Mouse (Mus musculus): Measurements from ENCODE around the gene Retreg1. TPM values are rescaled to one million over a fixed set of nuclear protein-coding genes. Genes with fewer than 3 reads are reported as not detected.

Retreg1 gene
- polyA plus RNA-seq, 1 experiment from 2014 or later, result 37.8 TPM

DNA sequence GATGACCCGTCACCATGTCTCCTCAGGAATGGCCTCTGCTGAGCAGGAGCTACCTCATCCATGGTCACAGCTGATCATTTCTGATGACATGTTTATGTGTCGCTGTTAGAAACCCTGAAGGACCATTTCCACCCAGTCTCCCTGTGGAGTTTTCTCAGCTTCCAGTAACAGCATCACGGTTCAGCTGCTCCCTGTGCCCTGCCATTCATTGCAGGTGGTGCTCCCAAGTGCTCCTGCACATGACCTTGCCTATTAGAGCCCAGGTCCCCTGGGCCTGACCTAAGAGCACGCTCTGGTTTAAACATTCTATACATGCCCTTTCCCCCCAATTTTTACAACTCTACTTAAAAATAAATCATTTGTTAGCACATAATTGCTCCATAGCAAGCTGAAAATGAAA, 169.9 kb downstream of the Retreg1 start:
- Histone ChIP-seq H3K9me3 (ENCODE audit: control insufficient read depth) (no peaks in the 10 kb centered on the region), H3K9ac (ENCODE audit: low read depth, low read length) (no peak overlapping the region), H3K27me3 (replicated peaks; ENCODE audit: control insufficient read depth, insufficient read depth, low read length) (no peaks in the 10 kb centered on the region), H3K4me3 (ENCODE audit: low read depth, low read length) (no peak overlapping the region), H3K27ac (ENCODE audit: low read depth, low read length) (no peak overlapping the region), H3K4me1 (replicated peaks; ENCODE audit: control insufficient read depth, insufficient read depth, low read length) (no peaks in the 10 kb centered on the region), H3K36me3 (ENCODE audit: control insufficient read depth, insufficient read depth) (no peaks in the 10 kb centered on the region), H3K4me2 (replicated peaks; ENCODE audit: low read depth) (no peak overlapping the region)
- no peak for ATAC-seq
- TF ChIP-seq CTCF (IDR thresholded peaks at IDR 0.05; ENCODE audit: low read depth), result no peak
- WGBS, result 70% methylated on average over 4 of the region's 4 CpGs

DNA sequence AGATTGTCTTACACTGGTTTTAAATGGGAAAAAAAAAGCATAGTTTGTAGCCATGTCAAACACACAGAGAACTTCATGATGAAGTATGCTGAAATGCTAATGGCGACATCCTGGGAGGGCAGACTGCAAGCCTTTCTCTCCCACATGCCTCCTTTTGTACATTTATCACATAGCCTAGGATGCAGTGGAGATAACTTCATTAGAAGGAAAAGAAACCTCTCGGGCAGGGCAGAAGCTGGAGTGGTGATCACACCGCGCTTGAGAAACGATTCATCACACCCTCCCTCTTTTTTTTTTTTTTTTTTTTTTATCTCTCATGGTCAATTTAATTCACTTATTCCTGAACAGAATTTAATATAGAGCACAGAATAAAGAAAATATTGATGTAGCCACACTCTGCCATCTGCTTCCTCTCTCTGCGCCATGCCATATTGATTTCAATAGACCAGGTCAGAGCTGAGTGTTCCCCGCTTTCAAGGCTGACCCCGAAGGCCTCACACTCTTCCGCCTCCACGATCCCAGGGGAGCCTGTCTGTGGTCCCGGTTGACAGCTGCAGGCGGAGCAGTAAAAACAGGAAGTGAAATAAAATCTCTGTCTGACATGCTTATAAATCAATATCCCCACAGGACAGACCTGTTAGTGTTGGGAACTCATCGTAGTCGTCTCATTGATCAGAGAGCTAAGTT, 173.1 kb downstream of the Retreg1 start:
- no peak for TF ChIP-seq CTCF (IDR thresholded peaks at IDR 0.05; ENCODE audit: low read depth)
- no peaks in the 10 kb centered on the region for H3K4me1 ChIP-seq (replicated peaks; ENCODE audit: control insufficient read depth, insufficient read depth, low read length)
- ATAC-seq, result no peak
- WGBS, result 44% methylated on average over 14 of the region's 14 CpGs
- no peaks in the 10 kb centered on the region for H3K36me3 ChIP-seq (ENCODE audit: control insufficient read depth, insufficient read depth)
- no peak overlapping the region for H3K4me3 ChIP-seq (ENCODE audit: low read depth, low read length)
- no peak overlapping the region for H3K27ac ChIP-seq (ENCODE audit: low read depth, low read length)
- H3K27me3 ChIP-seq (replicated peaks; ENCODE audit: control insufficient read depth, insufficient read depth, low read length), result no peaks in the 10 kb centered on the region
- H3K4me2 ChIP-seq (replicated peaks; ENCODE audit: low read depth), result no peak overlapping the region
- no peaks in the 10 kb centered on the region for H3K9me3 ChIP-seq (ENCODE audit: control insufficient read depth)
- H3K9ac ChIP-seq (ENCODE audit: low read depth, low read length), result no peak overlapping the region

DNA sequence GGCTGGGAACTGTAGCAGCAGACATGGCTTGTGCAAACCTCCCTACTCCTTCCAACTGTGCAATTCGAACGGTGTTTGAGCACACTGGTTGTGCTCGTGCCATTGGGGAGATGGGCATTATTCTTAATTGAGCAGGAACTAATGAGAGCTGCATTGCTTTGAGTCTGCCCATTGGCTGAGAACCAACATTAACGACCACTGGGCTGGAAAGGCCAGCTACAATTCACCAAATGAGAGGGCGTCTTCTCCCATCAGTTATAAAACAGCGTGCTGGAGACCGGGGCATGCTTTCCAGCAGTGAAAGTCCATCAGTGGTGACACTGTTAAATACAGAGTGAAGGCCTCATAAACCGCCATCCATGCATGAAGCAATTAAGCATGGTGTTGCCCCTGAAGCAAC, 178.7 kb downstream of the Retreg1 start:
- no peaks in the 10 kb centered on the region for H3K27me3 ChIP-seq (replicated peaks; ENCODE audit: control insufficient read depth, insufficient read depth, low read length)
- H3K27ac ChIP-seq (ENCODE audit: low read depth, low read length), result no peak overlapping the region
- TF ChIP-seq CTCF (IDR thresholded peaks at IDR 0.05; ENCODE audit: low read depth), result no peak
- no peaks in the 10 kb centered on the region for H3K9me3 ChIP-seq (ENCODE audit: control insufficient read depth)
- 85% methylated on average over 8 of the region's 8 CpGs for WGBS
- no peak overlapping the region for H3K4me2 ChIP-seq (replicated peaks; ENCODE audit: low read depth)
- no peak overlapping the region for H3K4me3 ChIP-seq (ENCODE audit: low read depth, low read length)
- no peaks in the 10 kb centered on the region for H3K4me1 ChIP-seq (replicated peaks; ENCODE audit: control insufficient read depth, insufficient read depth, low read length)
- no peaks in the 10 kb centered on the region for H3K36me3 ChIP-seq (ENCODE audit: control insufficient read depth, insufficient read depth)
- no peak overlapping the region for H3K9ac ChIP-seq (ENCODE audit: low read depth, low read length)
- ATAC-seq, result no peak

DNA sequence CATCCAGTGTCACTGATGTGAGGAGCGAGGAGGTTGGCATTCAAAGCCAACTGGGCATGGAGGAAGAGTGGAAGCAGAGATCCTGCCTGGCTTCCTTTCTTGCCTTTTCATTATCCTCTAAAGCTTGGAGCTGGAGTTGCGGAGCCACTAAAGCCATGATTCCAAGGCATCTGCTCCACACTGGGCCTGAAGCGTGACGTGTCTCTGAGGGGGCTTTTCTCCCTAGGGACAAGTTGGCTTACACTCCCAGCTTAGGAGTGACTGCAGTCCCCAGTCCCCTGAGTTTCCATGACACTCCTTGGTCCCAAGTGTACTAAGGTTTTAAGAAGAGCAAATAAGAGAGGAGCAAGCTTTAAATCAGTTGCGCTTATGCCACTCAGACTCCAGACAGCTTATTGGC, 179.7 kb downstream of the Retreg1 start:
- no peaks in the 10 kb centered on the region for H3K27me3 ChIP-seq (replicated peaks; ENCODE audit: control insufficient read depth, insufficient read depth, low read length)
- no peak for TF ChIP-seq CTCF (IDR thresholded peaks at IDR 0.05; ENCODE audit: low read depth)
- no peaks in the 10 kb centered on the region for H3K9me3 ChIP-seq (ENCODE audit: control insufficient read depth)
- H3K4me2 ChIP-seq (replicated peaks; ENCODE audit: low read depth), result no peak overlapping the region
- no peak overlapping the region for H3K27ac ChIP-seq (ENCODE audit: low read depth, low read length)
- no peak overlapping the region for H3K9ac ChIP-seq (ENCODE audit: low read depth, low read length)
- no peak for ATAC-seq
- WGBS, result 84% methylated on average over 5 of the region's 5 CpGs
- H3K4me1 ChIP-seq (replicated peaks; ENCODE audit: control insufficient read depth, insufficient read depth, low read length), result no peaks in the 10 kb centered on the region
- no peaks in the 10 kb centered on the region for H3K36me3 ChIP-seq (ENCODE audit: control insufficient read depth, insufficient read depth)
- H3K4me3 ChIP-seq (ENCODE audit: low read depth, low read length), result no peak overlapping the region

Small RNA genes lying within 50 kb of the gene (microRNA-seq; reads per million reads assigned to microRNA genes)
- gene Mir7212, result not detected

Other genes with a start within 250 kb of the Retreg1 start
- 9.5 and 11.8 TPM in 2 replicates for gene Myo10, start 220.7 kb upstream of the Retreg1 start, polyA plus RNA-seq (2015; fragmentation: Nextera tagmentation; extraction: Ambion mirVana)
- 23.3 and 24.4 TPM in 2 replicates for gene Zfp622, start 141.2 kb downstream of the Retreg1 start, polyA plus RNA-seq (2015; fragmentation: Nextera tagmentation; extraction: Ambion mirVana)